In genomic region chr17:40934420-40935231, GRCm38 (mm10) we compare ENCODE assay signal across 8 mouse cellular contexts. TPM values are rescaled to one million over a fixed set of nuclear protein-coding genes. Genes with fewer than 3 reads are reported as not detected.
DNase-seq lines count a peak whose midpoint lies in the region; ATAC-seq and TF ChIP-seq lines count a peak whose summit lies in the region.

Gene Mut, plus strand, starts transcription at chr17:40934685.
Gene Cenpq, minus strand, starts transcription at chr17:40935047.

- WGBS in forebrain, embryonic 16.5 days, result under 1% methylated on average over 50 of the region's 50 CpGs
- under 1% methylated on average over 50 of the region's 50 CpGs for WGBS in lung, embryonic 14.5 days
- under 1% methylated on average over 50 of the region's 50 CpGs for WGBS in olfactory bulb, adult 2 months
- WGBS in thymus, adult 2 months, result under 1% methylated on average over 50 of the region's 50 CpGs

- TF ChIP-seq POLR2A in olfactory bulb, adult 2 months (IDR thresholded peaks at IDR 0.05; ENCODE audit: insufficient read depth, low read depth, low read length), result peak; percentile 58; the same call in 1 of the 2 replicates
- TF ChIP-seq POLR2A in thymus, adult 2 months (IDR thresholded peaks at IDR 0.05; ENCODE audit: control insufficient read depth, extremely low read depth, insufficient read depth, low read length, poor library complexity), result 0 out of 2 replicates have a peak, but pooled peaks have one; percentile 43

- H3K9me3 ChIP-seq in G1E (replicated peaks), result no peaks in the 10 kb centered on the region
- H3K9me3 ChIP-seq in forebrain, embryonic 16.5 days (ENCODE audit: control insufficient read depth, low read length), result no peaks in the 10 kb centered on the region
- H3K9me3 ChIP-seq in lung, embryonic 14.5 days (ENCODE audit: low read depth, low read length), result no peaks in the 10 kb centered on the region

- H3K4me3 ChIP-seq in G1E (ENCODE audit: low read depth, low read length), result peak within 1 kb of the TSS; percentile 79
- peak within 1 kb of the TSS; percentile 69 for H3K4me3 ChIP-seq in forebrain, embryonic 16.5 days (replicated peaks; ENCODE audit: low read length)
- peak within 1 kb of the TSS; percentile 83 for H3K4me3 ChIP-seq in layer of hippocampus, adult 2 months
- H3K4me3 ChIP-seq in lung, embryonic 14.5 days (ENCODE audit: low read depth, low read length), result peak within 1 kb of the TSS; percentile 66
- H3K4me3 ChIP-seq in olfactory bulb, adult 2 months (ENCODE audit: insufficient read depth, low read depth, low read length), result peak within 1 kb of the TSS; percentile 91
- H3K4me3 ChIP-seq in thymus, adult 2 months (ENCODE audit: control insufficient read depth, insufficient read depth, low read length), result peak within 1 kb of the TSS; percentile 94

- no peak for TF ChIP-seq CTCF in G1E (IDR thresholded peaks at IDR 0.05; ENCODE audit: low read depth, low read length)
- TF ChIP-seq CTCF in layer of hippocampus, adult 2 months (conservative IDR thresholded peaks at IDR 0.05), result no peak
- no peak for TF ChIP-seq CTCF in lung, embryonic 14.5 days (IDR thresholded peaks at IDR 0.05; ENCODE audit: low read depth)
- no peak for TF ChIP-seq CTCF in olfactory bulb, adult 2 months (IDR thresholded peaks at IDR 0.05; ENCODE audit: insufficient read depth, low read depth, low read length)
- TF ChIP-seq CTCF in thymus, adult 2 months (IDR thresholded peaks at IDR 0.05; ENCODE audit: borderline replicate concordance, control insufficient read depth, extremely low read depth, insufficient read depth, low read length, poor library complexity), result no peak

- intact Hi-C loops in heart, postnatal 36 days (cut with DNase I), result no loop called here

- peak within 1 kb of the TSS; percentile 70 for H3K9ac ChIP-seq in forebrain, embryonic 16.5 days (replicated peaks; ENCODE audit: low read depth, low read length)
- peak within 1 kb of the TSS; percentile 77 for H3K9ac ChIP-seq in lung, embryonic 14.5 days

- peaks cover 3% of the 10 kb centered on the region; the same call in 1 of the 2 replicates for H3K4me1 ChIP-seq in G1E (ENCODE audit: insufficient read depth, low read depth, low read length)
- H3K4me1 ChIP-seq in forebrain, embryonic 16.5 days (replicated peaks; ENCODE audit: control insufficient read depth, insufficient read depth, low read length), result peaks cover 8% of the 10 kb centered on the region
- no peaks in the 10 kb centered on the region for H3K4me1 ChIP-seq in lung, embryonic 14.5 days (ENCODE audit: insufficient read depth)
- 0 out of 2 replicates have a peak, but pooled peaks cover 2% of the 10 kb centered on the region for H3K4me1 ChIP-seq in olfactory bulb, adult 2 months (ENCODE audit: control insufficient read depth, insufficient read depth, low read length)
- H3K4me1 ChIP-seq in thymus, adult 2 months (replicated peaks; ENCODE audit: control insufficient read depth, insufficient read depth, low read length), result no peaks in the 10 kb centered on the region

- peaks cover 38% of the 10 kb centered on the region for H3K36me3 ChIP-seq in G1E (replicated peaks)
- 0 out of 2 replicates have a peak, but pooled peaks cover 2% of the 10 kb centered on the region for H3K36me3 ChIP-seq in forebrain, embryonic 16.5 days (ENCODE audit: control insufficient read depth, insufficient read depth)
- peaks cover 13% of the 10 kb centered on the region; the same call in 1 of the 2 replicates for H3K36me3 ChIP-seq in lung, embryonic 14.5 days (ENCODE audit: insufficient read depth)
- no peaks in the 10 kb centered on the region for H3K36me3 ChIP-seq in thymus, adult 2 months (ENCODE audit: control insufficient read depth, insufficient read depth, low read length)

- H3K4me2 ChIP-seq in forebrain, embryonic 16.5 days (ENCODE audit: low read length), result peak within 1 kb of the TSS; percentile 82
- H3K4me2 ChIP-seq in lung, embryonic 14.5 days, result peak within 1 kb of the TSS; percentile 74

- peak; percentile 97 for ATAC-seq in G1E (ENCODE audit: extremely low read depth, insufficient number of reproducible peaks, low FRiP score, poor library complexity, severe bottlenecking)
- peak; percentile 100 for ATAC-seq in forebrain, embryonic 16.5 days
- ATAC-seq in lung, embryonic 14.5 days (ENCODE audit: insufficient read depth), result peak; percentile 100

- DNase-seq in G1E (ENCODE audit: low spot score), result peak; percentile 93
- peak; percentile 98 to 99 for DNase-seq in cerebellum, adult 18-20 months
- DNase-seq in heart, postnatal 36 days, result peak; percentile 97
- peak; percentile 99 for DNase-seq in layer of hippocampus, adult 2 months (ENCODE audit: low spot score in 2 of 2)
- peak; percentile 100 for DNase-seq in lung, embryonic 14.5 days
- peak; percentile 94 for DNase-seq in thymus, adult 2 months

- peak within 1 kb of the TSS; percentile 93 for H3K27ac ChIP-seq in forebrain, embryonic 16.5 days (ENCODE audit: low read length)
- H3K27ac ChIP-seq in layer of hippocampus, adult 2 months, result peak within 1 kb of the TSS; percentile 93
- H3K27ac ChIP-seq in lung, embryonic 14.5 days (ENCODE audit: low read depth), result peak within 1 kb of the TSS; percentile 95
- H3K27ac ChIP-seq in olfactory bulb, adult 2 months (ENCODE audit: insufficient read depth, low read depth, low read length), result peak within 1 kb of the TSS; percentile 96
- peak within 1 kb of the TSS; percentile 93 for H3K27ac ChIP-seq in thymus, adult 2 months (ENCODE audit: control insufficient read depth, insufficient read depth, low read length)

- no peaks in the 10 kb centered on the region for H3K27me3 ChIP-seq in G1E (ENCODE audit: insufficient read depth, low read length)
- H3K27me3 ChIP-seq in forebrain, embryonic 16.5 days (replicated peaks; ENCODE audit: control insufficient read depth, insufficient read depth, low read length), result no peaks in the 10 kb centered on the region
- no peaks in the 10 kb centered on the region for H3K27me3 ChIP-seq in lung, embryonic 14.5 days (ENCODE audit: insufficient read depth, low read length)
- no peaks in the 10 kb centered on the region for H3K27me3 ChIP-seq in thymus, adult 2 months (ENCODE audit: control insufficient read depth, insufficient read depth, low read length)

RNA-seq across cellular contexts. Expression of gene Mut, which starts in this region (rescaled TPM):
- total RNA-seq in G1E (2014; fragmentation: Nextera tagmentation) (35.3 and 36.7 TPM in 2 replicates), G1E (2017) (48.9 and 57.2 TPM in 2 replicates)
- 2.4 and 3.7 TPM in 2 replicates for polyA plus RNA-seq in G1E (2012)
- polyA plus RNA-seq in forebrain, embryonic 16.5 days (2015; fragmentation: Nextera tagmentation; extraction: Ambion mirVana), result 20.8 and 25.5 TPM in 2 replicates
- total RNA-seq in heart, postnatal 36 days (2021), result 100 to 1,000 TPM; 146 to 162 TPM
- 10 to 100 TPM; 48.9 to 50.7 TPM for total RNA-seq in layer of hippocampus, adult 2 months (2021)
- polyA plus RNA-seq in lung, embryonic 14.5 days (2014; fragmentation: Nextera tagmentation; extraction: Ambion mirVana), result 38.3 and 38.5 TPM in 2 replicates
- not detected in 2 replicates for polyA plus RNA-seq in olfactory bulb, adult 2 months (2012; ENCODE audit: insufficient read depth, insufficient read length, low replicate concordance, missing spikeins)
- polyA plus RNA-seq in thymus, adult 2 months (2012; rRNA removed), result 9.1 and 9.2 TPM in 2 replicates

RNA-seq across cellular contexts. Expression of gene Cenpq, which starts in this region (rescaled TPM):
- total RNA-seq in G1E (2014; fragmentation: Nextera tagmentation) (40.5 and 44.5 TPM in 2 replicates), G1E (2017) (57.3 and 67.1 TPM in 2 replicates)
- 1.3 and 2.2 TPM in 2 replicates for polyA plus RNA-seq in G1E (2012)
- 15.7 and 18.9 TPM in 2 replicates for polyA plus RNA-seq in forebrain, embryonic 16.5 days (2015; fragmentation: Nextera tagmentation; extraction: Ambion mirVana)
- 1 to 10 TPM; 5.3 to 5.7 TPM for total RNA-seq in heart, postnatal 36 days (2021)
- 1 to 10 TPM; 3.9 to 4.0 TPM for total RNA-seq in layer of hippocampus, adult 2 months (2021)
- polyA plus RNA-seq in lung, embryonic 14.5 days (2014; fragmentation: Nextera tagmentation; extraction: Ambion mirVana), result 33.3 and 35.6 TPM in 2 replicates
- polyA plus RNA-seq in olfactory bulb, adult 2 months (2012; ENCODE audit: insufficient read depth, insufficient read length, low replicate concordance, missing spikeins), result not detected in 2 replicates
- polyA plus RNA-seq in thymus, adult 2 months (2012; rRNA removed), result 3.9 and 4.8 TPM in 2 replicates

Comparison
In these comparisons a context has a peak if more than half of its experiments do, and no peak if none do; other contexts are left out.
1. Peak in every context shown above with its lines: DNase-seq, ATAC-seq, H3K4me3 ChIP-seq and H3K27ac ChIP-seq.
2. RNA of gene Cenpq (total RNA-seq): 40.5 to 67.1 TPM in G1E; 5.3 to 5.7 TPM in heart, postnatal 36 days and 3.9 to 4.0 TPM in layer of hippocampus, adult 2 months; every median in the first group is over 4 times any median in the second.